Mouse (Mus musculus) gonadal fat pad, adult 2 months (tissue): Measurements from ENCODE around the gene Gm10720. TPM values are rescaled to one million over a fixed set of nuclear protein-coding genes. Genes with fewer than 3 reads are reported as not detected.
"Not testable (repeated sequence)": the region's sequence is repeated elsewhere in the genome, so short reads cannot be mapped to it uniquely, and the experiment has no call there.

ENCODE experiments used
- DNase-seq: peaks from one replicate; pipeline ENCODE4 v3.0.0-alpha.2; 2012; ENCODE audit warnings: low read depth
- polyA plus RNA-seq: library from polyadenylated mRNA; depleted of rRNA; stranded (reverse); fragments of >200 nt; gene quantifications from 2 replicates; pipeline ENCODE4 v1.2.3, GENCODE M21; 2012; rRNA removed

The Gm10720 gene
- not detected in 2 replicates for polyA plus RNA-seq

GRCm38 (mm10) chr9:3015354-3015753 is at the start of gene Gm10720:
Gm10720 (plus strand) TSS chr9:3015654.
- not testable (repeated sequence) for DNase-seq

GRCm38 (mm10) chr9:3000445-3000972 is 14.9 kb upstream of the Gm10720 start, which contains the start of gene Gm10722:
Gm10722 (plus strand) TSS chr9:3000922.
- not testable (repeated sequence) for DNase-seq

- DNase-seq: not testable (repeated sequence)
Measured at GRCm38 (mm10) chr9:3001006-3001405, 14.4 kb upstream of the Gm10720 start.

- peak; percentile 0 for DNase-seq
Measured at GRCm38 (mm10) chr9:3001948-3002659, 13.3 kb upstream of the Gm10720 start.

- not testable (repeated sequence) for DNase-seq
Measured at GRCm38 (mm10) chr9:3002794-3003396, 12.6 kb upstream of the Gm10720 start, which contains the start of gene Gm11168. Gm11168 (plus strand) TSS chr9:3003346.

- not testable (repeated sequence) for DNase-seq
Measured at GRCm38 (mm10) chr9:3006179-3006578, 9.3 kb upstream of the Gm10720 start.

GRCm38 (mm10) chr9:3006636-3007035 is 8.8 kb upstream of the Gm10720 start:
- not testable (repeated sequence) for DNase-seq

- DNase-seq: not testable (repeated sequence)
Measured at GRCm38 (mm10) chr9:3007272-3007671, 8.2 kb upstream of the Gm10720 start.

GRCm38 (mm10) chr9:3009331-3009730 is 6.1 kb upstream of the Gm10720 start:
- DNase-seq: not testable (repeated sequence)

- not testable (repeated sequence) for DNase-seq
Measured at GRCm38 (mm10) chr9:3012054-3012621, 3.3 kb upstream of the Gm10720 start.

- DNase-seq: not testable (repeated sequence)
Measured at GRCm38 (mm10) chr9:3012733-3013279, 2.6 kb upstream of the Gm10720 start, which contains the start of gene Gm10721. Gm10721 (plus strand) TSS chr9:3013140.

GRCm38 (mm10) chr9:3015896-3016295 is 442 bp downstream of the Gm10720 start:
- DNase-seq: not testable (repeated sequence)

- not testable (repeated sequence) for DNase-seq
Measured at GRCm38 (mm10) chr9:3017108-3017507, 1.7 kb downstream of the Gm10720 start, which contains the start of gene Gm10719. Gm10719 (plus strand) TSS chr9:3017408.

- DNase-seq: not testable (repeated sequence)
Measured at GRCm38 (mm10) chr9:3018944-3019343, 3.5 kb downstream of the Gm10720 start.

GRCm38 (mm10) chr9:3019835-3020727 is 4.6 kb downstream of the Gm10720 start:
- not testable (repeated sequence) for DNase-seq

GRCm38 (mm10) chr9:3022316-3023008 is 7.0 kb downstream of the Gm10720 start:
- not testable (repeated sequence) for DNase-seq

- not testable (repeated sequence) for DNase-seq
Measured at GRCm38 (mm10) chr9:3023312-3023984, 8.0 kb downstream of the Gm10720 start, which contains the start of gene Gm10718. Gm10718 (plus strand) TSS chr9:3023547.

GRCm38 (mm10) chr9:3023985-3024648 is 8.7 kb downstream of the Gm10720 start:
- not testable (repeated sequence) for DNase-seq
